Mouse (Mus musculus) adrenal gland, postnatal 25 days (tissue): ENCODE data around the gene Angptl7. TPM values are rescaled to one million over a fixed set of nuclear protein-coding genes. Genes with fewer than 3 reads are reported as not detected.

Source experiments
- DNase-seq: peaks from one replicate; pipeline ENCODE4 v3.0.0; 2021; ENCODE audit warnings: mixed read lengths
- total RNA-seq: library from RNA; stranded (reverse); gene quantifications from 2 replicates; pipeline ENCODE4 v1.2.3, GENCODE M21; 2021

Gene Angptl7
- total RNA-seq, 1 experiment from 2014 or later, result 0.52 TPM

DNA sequence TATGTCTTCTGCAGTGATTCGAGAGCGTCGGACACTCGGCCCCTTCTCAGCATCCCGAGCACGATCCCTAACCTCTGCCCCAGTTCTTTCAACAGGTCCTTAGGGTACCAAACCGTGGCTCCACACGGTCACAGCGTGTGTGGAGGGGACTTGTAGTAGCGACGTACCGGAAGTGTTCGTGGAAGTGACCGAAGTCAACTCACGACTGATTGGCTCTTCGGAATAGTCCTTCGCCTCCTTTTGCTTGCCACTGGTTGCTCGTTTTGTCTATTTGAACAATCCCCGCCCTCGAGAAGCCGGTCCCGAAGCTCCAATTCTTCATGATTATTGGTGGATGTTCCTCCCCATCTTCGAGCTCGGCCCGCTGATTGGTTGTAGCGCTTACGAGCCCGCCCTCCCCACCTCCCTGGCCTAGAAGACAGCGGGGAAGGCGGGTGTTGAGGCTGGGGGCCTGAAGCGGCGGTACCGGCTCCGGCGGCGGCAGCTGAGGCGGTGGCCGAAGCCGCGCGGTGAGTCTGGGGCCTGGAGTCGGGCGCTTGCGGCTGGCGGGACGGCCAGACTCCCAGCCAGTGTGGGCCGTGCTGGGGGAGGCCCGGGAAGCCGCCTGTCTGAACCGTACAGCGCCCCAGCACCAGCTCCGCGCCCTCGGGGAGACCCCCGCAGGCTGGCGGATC, 51.9 kb downstream of the Angptl7 start, which contains the start of gene Mtor:
Mtor (plus strand) TSS at position 433 of the 674 bp plus-strand sequence.
- DNase-seq, result peak; percentile 91

Other genes starting within 250 kb of the Angptl7 start
- 0.85 and 1.8 TPM in 2 replicates for gene Disp3, start 212.5 kb downstream of the Angptl7 start, total RNA-seq
- gene Ubiad1, start 55.7 kb downstream of the Angptl7 start, total RNA-seq, result 20.9 and 21.5 TPM in 2 replicates
- 61.0 and 81.2 TPM in 2 replicates for gene Mtor, start 51.8 kb downstream of the Angptl7 start, total RNA-seq
- 54.7 and 55.2 TPM in 2 replicates for gene Exosc10, start 58.0 kb upstream of the Angptl7 start, total RNA-seq
- 68.3 and 78.6 TPM in 2 replicates for gene Srm, start 91.0 kb upstream of the Angptl7 start, total RNA-seq
- 2.8 and 4.4 TPM in 2 replicates for gene Masp2, start 102.1 kb upstream of the Angptl7 start, total RNA-seq
- 282 and 318 TPM in 2 replicates for gene Tardbp, start 126.6 kb upstream of the Angptl7 start, total RNA-seq
- gene Gm572, start 142.9 kb upstream of the Angptl7 start, total RNA-seq, result not detected in 2 replicates